Mouse (Mus musculus) forebrain, embryonic 10.5 days (tissue): ENCODE measurements around the gene B430305J03Rik. TPM values are rescaled to one million over a fixed set of nuclear protein-coding genes. Genes with fewer than 3 reads are reported as not detected.

Source experiments
- DNase-seq: peaks from one replicate; pipeline ENCODE4 v3.0.0-alpha.2; 2017; ENCODE audit warnings: low spot score; ENCODE audit errors: extremely low spot score
- H3K27ac ChIP-seq: fragments of 300-500 bp; sonication (generic); 2 replicates; pipeline ENCODE4 v1.5.1; 2016; ENCODE audit warnings: mild to moderate bottlenecking
- H3K27me3 ChIP-seq: fragments of 300-500 bp; sonication (generic); 2 replicates; pipeline ENCODE4 v1.6.1; 2016; ENCODE audit warnings: mild to moderate bottlenecking; ENCODE audit not compliant: poor library complexity, severe bottlenecking
- H3K36me3 ChIP-seq: fragments of 300-500 bp; sonication (generic); replicated peaks from 2 replicates; pipeline ENCODE4 v1.6.1; 2016; ENCODE audit warnings: mild to moderate bottlenecking, moderate library complexity
- H3K4me1 ChIP-seq: fragments of 300-500 bp; sonication (generic); 2 replicates; pipeline ENCODE4 v1.6.1; 2016
- H3K4me3 ChIP-seq: fragments of 300-500 bp; sonication (generic); 2 replicates; pipeline ENCODE4 v1.5.1; 2016; ENCODE audit warnings: mild to moderate bottlenecking, moderate library complexity
- H3K9me3 ChIP-seq: fragments of 300-500 bp; sonication (generic); 2 replicates; pipeline ENCODE4 v1.6.1; 2016; ENCODE audit warnings: mild to moderate bottlenecking, moderate library complexity
- WGBS: fragments of 180-500 bp; shearing (Covaris S2); methylation state at CpG from one replicate; pipeline ENCODE4 v1.1.7; 2016; 5-methylcytosine and 5-hydroxymethylcytosine counted together
- polyA plus RNA-seq: library from polyadenylated mRNA; unstranded; fragments of >200 nt; fragmentation: Nextera tagmentation; extraction: Ambion mirVana; gene quantifications from 2 replicates; pipeline ENCODE4 v1.2.1, GENCODE M21; 2016

B430305J03Rik gene
- polyA plus RNA-seq, 1 experiment from 2014 or later = not detected

DNA sequence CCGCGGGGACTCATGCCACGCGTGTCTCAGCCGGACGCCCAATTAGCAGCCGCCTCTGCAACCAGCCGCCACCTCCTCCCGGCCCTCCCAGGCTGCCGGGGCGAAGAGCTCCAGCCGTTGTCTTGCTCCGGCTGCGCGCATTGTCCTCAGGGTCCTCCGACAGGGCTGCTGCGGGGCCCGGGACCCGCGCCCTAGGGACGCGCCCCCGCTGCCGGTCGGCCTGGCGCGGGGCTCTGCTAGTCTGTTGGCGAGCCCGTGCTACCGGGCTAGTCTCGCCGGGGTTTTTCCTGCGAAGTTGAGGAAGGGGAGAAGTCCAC, 1.1 kb downstream of the B430305J03Rik start:
- H3K4me1 ChIP-seq = peaks cover 33% of the 10 kb centered on the region
- H3K27ac ChIP-seq = peak overlapping the region; percentile 93
- peaks cover 10% of the 10 kb centered on the region; the same call in 1 of the 2 replicates for H3K36me3 ChIP-seq
- no peak for DNase-seq
- no peaks in the 10 kb centered on the region for H3K27me3 ChIP-seq
- peak overlapping the region; percentile 86 for H3K4me3 ChIP-seq
- no peaks in the 10 kb centered on the region for H3K9me3 ChIP-seq
- WGBS = under 1% methylated on average over 32 of the region's 33 CpGs

DNA sequence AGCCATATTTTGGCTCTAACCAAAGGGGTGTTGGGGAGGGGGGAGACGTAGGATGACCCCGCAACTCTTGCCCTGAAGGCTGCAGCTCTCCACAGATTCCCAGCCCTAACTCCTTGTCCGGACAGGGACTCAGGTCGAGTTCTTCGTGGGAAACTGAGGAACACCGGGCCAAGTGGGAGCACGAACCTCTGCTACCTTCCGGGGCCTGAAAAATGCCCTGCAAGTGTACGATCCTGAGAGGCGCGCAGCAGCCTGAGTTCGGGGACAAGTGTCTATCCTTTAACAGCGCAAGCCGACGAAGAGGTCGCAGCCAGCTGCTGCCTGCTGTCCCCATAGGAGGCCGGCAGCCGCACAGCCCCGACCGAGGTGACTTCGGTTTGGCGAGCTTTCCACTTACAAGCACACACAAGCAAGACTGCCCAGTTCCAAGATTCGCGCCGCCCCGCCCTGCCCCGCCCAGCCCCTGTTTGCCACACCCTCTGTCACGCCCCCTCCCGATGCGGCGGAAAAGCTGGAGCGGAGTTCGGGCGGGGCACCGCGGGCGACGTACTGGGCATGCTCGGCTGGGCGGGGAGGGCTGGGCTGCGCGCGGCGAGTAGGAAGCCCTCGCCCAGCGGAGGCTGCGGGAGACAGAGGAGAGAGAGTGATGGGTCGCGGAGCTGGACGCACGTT, 1.6 kb downstream of the B430305J03Rik start:
- Histone ChIP-seq H3K9me3 (no peaks in the 10 kb centered on the region), H3K4me1 (peaks cover 33% of the 10 kb centered on the region), H3K27ac (peak overlapping the region; percentile 93), H3K27me3 (no peaks in the 10 kb centered on the region), H3K4me3 (peak overlapping the region; percentile 86), H3K36me3 (peaks cover 10% of the 10 kb centered on the region; the same call in 1 of the 2 replicates)
- under 1% methylated on average over 50 of the region's 51 CpGs for WGBS
- DNase-seq = peak; percentile 96

DNA sequence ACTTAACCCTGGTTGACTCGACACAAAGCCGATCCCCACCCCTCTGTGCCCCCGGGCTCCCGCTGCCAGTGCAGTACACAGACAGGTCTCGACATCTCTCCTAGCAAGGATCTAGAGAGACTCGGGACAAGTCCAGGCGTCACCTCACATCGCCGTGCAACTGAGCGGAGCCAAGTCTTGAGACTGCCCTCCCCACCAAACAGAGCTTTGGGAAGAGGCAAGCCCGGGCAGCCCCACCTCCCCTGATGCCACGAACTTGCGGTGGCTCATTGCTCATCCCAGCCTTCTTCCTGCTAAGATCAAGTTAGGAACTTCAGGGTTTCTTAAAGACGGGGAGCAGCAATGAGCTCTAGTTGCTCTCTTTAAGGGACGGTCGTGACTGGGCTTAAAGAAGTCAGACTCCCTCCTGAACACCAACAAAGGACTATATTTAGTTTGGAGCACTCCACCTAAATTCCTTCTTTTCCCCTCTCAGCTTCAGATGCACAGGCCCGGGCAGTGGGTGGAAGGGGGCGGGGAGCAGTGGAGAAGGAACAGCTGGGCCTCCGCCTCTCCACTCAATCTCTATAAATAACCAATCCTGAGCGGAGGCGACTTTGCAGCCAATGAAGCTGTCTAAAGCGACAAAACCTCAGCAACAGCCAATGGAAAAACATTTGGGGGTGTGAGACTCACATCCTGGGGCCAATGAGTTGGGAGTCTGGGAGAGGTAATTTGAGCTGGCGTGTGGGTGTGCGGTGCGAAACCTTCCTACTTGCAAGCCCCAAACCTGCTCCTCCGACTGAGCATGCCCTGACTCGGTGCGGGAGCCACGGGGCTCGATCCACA, 2.4 kb downstream of the B430305J03Rik start:
- 0 out of 2 replicates have a peak, but pooled peaks cover 4% of the 10 kb centered on the region for H3K36me3 ChIP-seq
- under 1% methylated on average over 30 of the region's 30 CpGs for WGBS
- H3K4me3 ChIP-seq = peak overlapping the region; percentile 86
- peak; percentile 92 for DNase-seq
- no peaks in the 10 kb centered on the region for H3K9me3 ChIP-seq
- no peaks in the 10 kb centered on the region for H3K27me3 ChIP-seq
- peak overlapping the region; percentile 93 for H3K27ac ChIP-seq
- H3K4me1 ChIP-seq = peaks cover 29% of the 10 kb centered on the region

DNA sequence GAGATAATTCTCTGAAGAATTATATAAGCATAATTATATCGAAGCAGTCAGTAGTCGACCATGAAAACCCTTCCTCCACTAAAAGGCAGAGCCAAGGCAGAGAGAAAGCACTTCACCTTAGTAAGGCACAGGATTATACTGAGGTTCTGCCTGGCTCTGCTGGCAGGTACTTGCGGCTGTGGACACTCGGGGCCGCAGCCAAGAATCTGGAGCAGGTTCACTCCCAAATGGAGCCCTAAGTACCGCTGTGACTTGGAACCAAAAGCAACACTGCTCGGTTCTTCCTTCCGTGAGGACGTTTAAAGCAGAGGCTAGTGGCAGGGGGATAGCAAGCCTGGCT, 3.0 kb downstream of the B430305J03Rik start:
- Histone ChIP-seq H3K27ac (peak overlapping the region; percentile 93), H3K27me3 (no peaks in the 10 kb centered on the region), H3K36me3 (0 out of 2 replicates have a peak, but pooled peaks cover 2% of the 10 kb centered on the region), H3K4me3 (peak overlapping the region; percentile 86), H3K9me3 (no peaks in the 10 kb centered on the region), H3K4me1 (peaks cover 25% of the 10 kb centered on the region)
- WGBS = 6% methylated on average over 9 of the region's 9 CpGs
- no peak for DNase-seq

DNA sequence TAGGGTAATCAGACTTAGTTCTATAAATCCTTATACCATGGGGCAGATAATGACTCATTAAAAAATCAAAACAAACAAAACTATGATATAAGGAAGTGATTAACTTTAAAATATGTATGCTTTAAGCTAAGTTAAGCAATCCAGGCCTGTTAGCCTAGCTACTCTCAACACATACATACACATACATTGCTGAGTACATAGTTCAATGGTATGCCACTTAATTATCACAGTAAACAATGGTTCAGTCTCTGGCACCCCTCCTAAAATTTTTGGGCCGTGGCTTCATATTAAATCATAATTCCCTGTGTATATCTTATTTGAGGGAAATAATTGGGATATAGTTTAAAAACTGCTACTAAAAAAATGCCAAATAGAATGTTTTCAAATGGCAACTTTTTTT, 4.4 kb downstream of the B430305J03Rik start, which contains the start of gene Rap2b:
Gene Rap2b (plus strand): TSS at position 301 of the 400 bp plus-strand sequence.
- H3K9me3 ChIP-seq = no peaks in the 10 kb centered on the region
- 86% methylated on average over 1 of the region's 1 CpGs for WGBS
- H3K4me1 ChIP-seq = peaks cover 11% of the 10 kb centered on the region
- no peaks in the 10 kb centered on the region for H3K27me3 ChIP-seq
- no peak for DNase-seq
- H3K4me3 ChIP-seq = peak within 1 kb of the TSS; percentile 86; the same call in 1 of the 2 replicates
- H3K27ac ChIP-seq = no peak within 1 kb of the TSS
- H3K36me3 ChIP-seq = no peaks in the 10 kb centered on the region

DNA sequence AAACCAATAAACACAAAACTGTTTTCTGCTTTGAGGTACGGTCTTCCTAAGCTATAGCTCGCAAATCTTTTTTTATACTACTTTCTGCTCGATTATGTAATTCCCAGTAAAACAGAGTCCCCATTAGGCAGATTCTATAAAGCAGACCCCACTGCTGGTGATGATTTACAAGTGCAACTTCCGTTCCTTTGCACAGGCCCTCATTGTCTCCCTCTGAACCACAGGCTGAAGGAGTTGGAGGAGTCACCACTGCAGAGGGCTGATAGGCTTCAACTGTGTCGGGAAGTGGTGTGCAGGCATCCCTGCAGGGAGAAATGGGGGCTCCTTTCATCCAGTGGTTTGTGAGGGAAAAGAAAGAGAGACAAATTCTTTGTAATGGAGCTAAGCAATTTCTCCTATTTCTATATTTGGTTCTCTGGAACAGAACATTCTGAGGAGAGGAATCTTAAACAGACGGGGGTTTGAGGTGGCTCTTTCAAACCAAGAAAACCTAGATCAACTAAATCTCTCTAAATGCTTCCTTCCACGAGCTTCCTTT, 6.9 kb downstream of the B430305J03Rik start:
- Histone ChIP-seq H3K4me1 (0 out of 2 replicates have a peak, but pooled peaks cover 6% of the 10 kb centered on the region), H3K27me3 (no peaks in the 10 kb centered on the region), H3K4me3 (no peak overlapping the region), H3K27ac (no peak overlapping the region), H3K36me3 (no peaks in the 10 kb centered on the region), H3K9me3 (no peaks in the 10 kb centered on the region)
- DNase-seq = no peak
- 69% methylated on average over 7 of the region's 7 CpGs for WGBS

DNA sequence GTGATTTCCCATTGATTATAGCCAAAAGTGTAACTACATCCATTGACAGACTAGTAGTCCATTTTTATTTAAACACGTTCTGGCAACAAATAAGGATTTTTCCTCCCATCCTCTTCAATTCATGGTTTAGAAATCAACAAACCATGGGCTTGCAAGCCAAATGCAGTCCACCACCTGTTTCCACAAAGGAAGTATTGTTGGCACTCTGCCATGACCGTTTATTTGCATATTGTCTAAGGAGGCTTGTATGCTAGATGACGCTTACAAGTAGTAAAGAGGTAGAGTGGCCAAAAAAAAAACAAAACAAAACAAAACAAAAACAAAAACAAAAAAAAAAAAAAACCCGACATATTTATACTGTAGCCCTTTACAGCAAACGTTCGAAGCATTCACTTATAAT, 7.6 kb downstream of the B430305J03Rik start:
- 79% methylated on average over 6 of the region's 6 CpGs for WGBS

DNA sequence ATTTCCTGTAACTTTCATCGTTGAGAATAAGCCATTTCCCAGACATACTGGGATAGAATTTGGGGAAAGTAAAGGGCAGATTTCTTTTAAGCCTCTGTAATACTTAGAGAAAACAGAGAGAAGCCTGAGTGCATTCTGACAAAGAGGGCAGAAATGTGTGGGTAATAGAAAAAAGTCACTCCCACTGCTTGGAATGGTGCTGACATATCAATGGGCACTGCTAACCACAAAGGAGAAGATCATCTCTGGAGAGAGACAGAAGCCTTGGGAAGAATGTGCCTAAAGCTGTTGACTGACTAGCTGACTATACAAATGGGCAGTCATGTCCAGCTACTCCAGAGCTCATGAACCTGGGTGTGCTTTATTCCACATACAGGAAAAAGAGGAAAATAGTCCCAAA, 10.3 kb downstream of the B430305J03Rik start:
- H3K27ac ChIP-seq = no peak overlapping the region

More for the DNA sequence above, 7.6 kb downstream of the B430305J03Rik start:
- DNase-seq = no peak
- Histone ChIP-seq H3K27ac (no peak overlapping the region), H3K36me3 (no peaks in the 10 kb centered on the region), H3K27me3 (no peaks in the 10 kb centered on the region), H3K4me3 (no peak overlapping the region), H3K9me3 (no peaks in the 10 kb centered on the region), H3K4me1 (0 out of 2 replicates have a peak, but pooled peaks cover 5% of the 10 kb centered on the region)

DNA sequence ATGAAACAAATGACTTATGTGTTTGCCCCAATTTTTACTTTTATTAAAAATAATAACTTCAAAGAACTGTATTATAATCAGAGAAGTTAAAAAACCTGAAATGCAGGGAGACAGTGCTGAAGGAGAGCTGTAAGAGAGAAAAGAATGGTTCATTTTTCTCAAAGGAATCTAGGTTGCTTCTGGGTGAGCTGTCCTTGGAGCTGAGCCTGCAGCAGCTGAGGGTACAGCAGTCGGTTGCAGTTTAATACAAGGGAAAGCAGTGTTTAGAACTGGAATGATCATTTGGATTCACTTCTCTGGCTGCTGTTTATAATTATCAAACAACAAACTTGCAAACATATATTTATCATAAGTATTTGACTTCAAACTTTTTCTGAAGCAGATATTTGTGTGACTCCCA, 16.3 kb downstream of the B430305J03Rik start:
- WGBS = 82% methylated on average over 1 of the region's 1 CpGs
- no peaks in the 10 kb centered on the region for H3K36me3 ChIP-seq

More for the DNA sequence above, 10.3 kb downstream of the B430305J03Rik start:
- Histone ChIP-seq H3K9me3 (no peaks in the 10 kb centered on the region), H3K4me3 (no peak overlapping the region), H3K4me1 (no peaks in the 10 kb centered on the region), H3K36me3 (no peaks in the 10 kb centered on the region), H3K27me3 (no peaks in the 10 kb centered on the region)
- 39% methylated on average over 1 of the region's 1 CpGs for WGBS
- DNase-seq = no peak

DNA sequence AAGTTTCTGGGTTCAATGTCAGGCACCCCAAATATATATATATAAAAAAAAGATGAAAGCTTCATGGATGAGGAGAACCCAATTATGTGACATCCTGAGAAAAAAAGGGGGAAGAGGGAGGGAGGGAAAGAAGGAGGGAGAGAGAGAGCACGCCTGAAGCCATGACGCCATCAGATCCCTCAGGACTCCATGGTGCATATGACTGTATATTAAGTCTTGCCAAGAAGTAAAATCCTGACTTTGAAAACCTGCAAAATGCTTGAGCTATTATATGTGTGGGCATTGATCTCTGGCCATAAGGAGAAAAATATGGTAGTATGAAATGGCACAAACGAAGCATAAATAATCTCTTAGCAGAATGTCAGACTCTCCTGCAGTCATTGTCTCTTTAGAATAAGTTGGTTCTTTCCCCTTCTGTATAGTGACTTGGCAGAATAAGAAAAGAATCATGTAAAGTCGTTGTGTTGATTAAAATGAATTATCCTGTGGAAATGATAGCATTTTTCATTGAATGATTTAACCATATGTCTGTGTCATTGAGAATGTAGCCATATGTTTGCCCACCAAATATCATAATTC, 17.6 kb downstream of the B430305J03Rik start:
- H3K4me1 ChIP-seq = peaks cover 8% of the 10 kb centered on the region; the same call in 1 of the 2 replicates
- H3K27me3 ChIP-seq = no peaks in the 10 kb centered on the region
- no peaks in the 10 kb centered on the region for H3K9me3 ChIP-seq
- no peak for DNase-seq
- WGBS = 85% methylated on average over 4 of the region's 4 CpGs
- no peaks in the 10 kb centered on the region for H3K36me3 ChIP-seq
- H3K27ac ChIP-seq = no peak overlapping the region
- H3K4me3 ChIP-seq = no peak overlapping the region

More for the DNA sequence above, 16.3 kb downstream of the B430305J03Rik start:
- Histone ChIP-seq H3K27me3 (no peaks in the 10 kb centered on the region), H3K4me3 (no peak overlapping the region), H3K9me3 (no peaks in the 10 kb centered on the region), H3K4me1 (peaks cover 8% of the 10 kb centered on the region; the same call in 1 of the 2 replicates), H3K27ac (no peak overlapping the region)
- no peak for DNase-seq

DNA sequence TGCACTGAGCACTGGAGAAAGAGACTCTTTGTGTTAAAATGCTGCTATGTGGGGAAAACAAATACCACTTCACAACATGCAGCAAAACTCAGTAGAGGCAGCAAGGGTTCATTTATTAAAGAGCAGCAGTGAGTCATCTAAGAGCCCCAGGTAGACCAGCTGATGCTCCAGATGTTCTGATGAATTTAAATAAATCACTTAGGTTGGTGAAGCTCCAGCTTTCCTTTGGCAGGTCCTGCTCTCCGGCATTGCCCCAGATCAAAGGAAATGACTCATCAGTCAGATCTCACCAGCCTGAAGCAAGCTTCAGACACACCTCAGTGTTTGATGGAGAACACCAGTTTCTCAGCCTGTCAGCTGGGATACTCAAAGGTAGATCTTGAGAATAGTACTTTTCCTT, 20.1 kb downstream of the B430305J03Rik start:
- no peak for DNase-seq
- WGBS = 49% methylated on average over 1 of the region's 1 CpGs
- H3K4me3 ChIP-seq = no peak overlapping the region
- no peak overlapping the region for H3K27ac ChIP-seq
- no peaks in the 10 kb centered on the region for H3K36me3 ChIP-seq
- no peaks in the 10 kb centered on the region for H3K27me3 ChIP-seq
- H3K4me1 ChIP-seq = peaks cover 8% of the 10 kb centered on the region; the same call in 1 of the 2 replicates
- no peaks in the 10 kb centered on the region for H3K9me3 ChIP-seq

DNA sequence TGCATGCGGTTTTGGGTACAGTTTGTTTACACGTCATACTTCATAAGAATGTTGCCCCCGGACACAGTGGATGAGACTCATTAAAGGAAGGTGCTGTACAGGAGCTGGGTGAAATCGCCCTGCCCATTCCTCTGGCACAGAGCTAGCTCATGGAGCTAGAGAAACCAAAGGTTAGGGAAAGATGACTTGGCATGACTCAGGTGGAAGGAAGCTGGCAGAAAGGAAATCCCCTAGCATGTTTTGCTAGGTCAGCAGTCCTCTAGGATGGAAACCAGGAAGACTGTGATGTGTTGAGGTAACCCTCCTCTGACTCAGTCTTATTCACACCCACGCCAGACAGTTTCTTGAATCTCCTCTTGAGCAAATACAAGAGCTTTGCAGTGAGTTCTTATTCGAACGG, 21.7 kb downstream of the B430305J03Rik start:
- Histone ChIP-seq H3K36me3 (no peaks in the 10 kb centered on the region), H3K27me3 (no peaks in the 10 kb centered on the region), H3K27ac (no peak overlapping the region), H3K4me1 (peaks cover 12% of the 10 kb centered on the region), H3K9me3 (no peaks in the 10 kb centered on the region), H3K4me3 (no peak overlapping the region)
- DNase-seq = no peak
- 92% methylated on average over 7 of the region's 7 CpGs for WGBS
